Mouse (Mus musculus): ENCODE measurements around the gene Tubb4a. TPM values are rescaled to one million over a fixed set of nuclear protein-coding genes. Genes with fewer than 3 reads are reported as not detected.

Gene Tubb4a
- polyA plus RNA-seq, 1 experiment from 2014 or later = 40.1 TPM

GRCm38 (mm10) chr17:57031661-57032420 is 55.7 kb downstream of the Tubb4a start:
- under 1% methylated on average over 38 of the region's 38 CpGs for WGBS
- H3K9me3 ChIP-seq = no peaks in the 10 kb centered on the region
- H3K36me3 ChIP-seq (replicated peaks) = peaks cover 27% of the 10 kb centered on the region
- H3K4me3 ChIP-seq = peak overlapping the region; percentile 87
- peak overlapping the region; percentile 99 for H3K27ac ChIP-seq
- DNase-seq (ENCODE audit: extremely low spot score, low spot score) = peak; percentile 100
- peaks cover 22% of the 10 kb centered on the region for H3K4me1 ChIP-seq
- H3K27me3 ChIP-seq (ENCODE audit: poor library complexity, severe bottlenecking) = peaks cover 3% of the 10 kb centered on the region; the same call in 1 of the 2 replicates

GRCm38 (mm10) chr17:57030931-57031660 is 56.5 kb downstream of the Tubb4a start, which contains the start of gene Khsrp:
Gene Khsrp (minus strand): TSS chr17:57031522.
- peaks cover 34% of the 10 kb centered on the region for H3K36me3 ChIP-seq (replicated peaks)
- H3K9me3 ChIP-seq = no peaks in the 10 kb centered on the region
- DNase-seq (ENCODE audit: extremely low spot score, low spot score) = peak; percentile 50
- H3K4me3 ChIP-seq = peak within 1 kb of the TSS; percentile 87
- peak within 1 kb of the TSS; percentile 99 for H3K27ac ChIP-seq
- peaks cover 22% of the 10 kb centered on the region for H3K4me1 ChIP-seq
- WGBS = under 1% methylated on average over 89 of the region's 99 CpGs
- no peaks in the 10 kb centered on the region for H3K27me3 ChIP-seq (ENCODE audit: poor library complexity, severe bottlenecking)

Other genes starting within 250 kb of the Tubb4a start
- not detected in 2 replicates for gene Acsbg2, start 213.3 kb downstream of the Tubb4a start, polyA plus RNA-seq (2016; fragmentation: Nextera tagmentation; extraction: Ambion mirVana)
- 0.26 and 0.46 TPM in 2 replicates for gene 1700061G19Rik, start 212.3 kb downstream of the Tubb4a start, polyA plus RNA-seq (2016; fragmentation: Nextera tagmentation; extraction: Ambion mirVana)
- gene Mllt1, start 152.4 kb downstream of the Tubb4a start, polyA plus RNA-seq (2016; fragmentation: Nextera tagmentation; extraction: Ambion mirVana) = 72.7 and 74.6 TPM in 2 replicates
- not detected in 2 replicates for gene Acer1, start 105.7 kb downstream of the Tubb4a start, polyA plus RNA-seq (2016; fragmentation: Nextera tagmentation; extraction: Ambion mirVana)
- gene Clpp, start 97.5 kb downstream of the Tubb4a start, polyA plus RNA-seq (2016; fragmentation: Nextera tagmentation; extraction: Ambion mirVana) = 186 and 188 TPM in 2 replicates
- 37.0 and 38.6 TPM in 2 replicates for gene Alkbh7, start 90.4 kb downstream of the Tubb4a start, polyA plus RNA-seq (2016; fragmentation: Nextera tagmentation; extraction: Ambion mirVana)
- 0.35 and 0.50 TPM in 2 replicates for gene Pspn, start 87.8 kb downstream of the Tubb4a start, polyA plus RNA-seq (2016; fragmentation: Nextera tagmentation; extraction: Ambion mirVana)
- 82.3 and 83.9 TPM in 2 replicates for gene Gtf2f1, start 76.5 kb downstream of the Tubb4a start, polyA plus RNA-seq (2016; fragmentation: Nextera tagmentation; extraction: Ambion mirVana)
- 0.34 and 0.43 TPM in 2 replicates for gene Gm17949, start 76.3 kb downstream of the Tubb4a start, polyA plus RNA-seq (2016; fragmentation: Nextera tagmentation; extraction: Ambion mirVana)
- gene Khsrp, start 56.3 kb downstream of the Tubb4a start, polyA plus RNA-seq (2016; fragmentation: Nextera tagmentation; extraction: Ambion mirVana) = 47.7 and 50.2 TPM in 2 replicates
- gene Slc25a41, start 46.1 kb downstream of the Tubb4a start, polyA plus RNA-seq (2016; fragmentation: Nextera tagmentation; extraction: Ambion mirVana) = not detected in 2 replicates
- 3.6 and 4.0 TPM in 2 replicates for gene Crb3, start 28.7 kb downstream of the Tubb4a start, polyA plus RNA-seq (2016; fragmentation: Nextera tagmentation; extraction: Ambion mirVana)
- 10.0 and 10.6 TPM in 2 replicates for gene Slc25a23, start 27.9 kb downstream of the Tubb4a start, polyA plus RNA-seq (2016; fragmentation: Nextera tagmentation; extraction: Ambion mirVana)
- gene Dennd1c, start 9.3 kb downstream of the Tubb4a start, polyA plus RNA-seq (2016; fragmentation: Nextera tagmentation; extraction: Ambion mirVana) = 2.7 and 4.1 TPM in 2 replicates
- 10.6 and 11.3 TPM in 2 replicates for gene Tnfsf9, start 17.5 kb upstream of the Tubb4a start, polyA plus RNA-seq (2016; fragmentation: Nextera tagmentation; extraction: Ambion mirVana)
- gene Cd70, start 62.0 kb upstream of the Tubb4a start, polyA plus RNA-seq (2016; fragmentation: Nextera tagmentation; extraction: Ambion mirVana) = not detected in 2 replicates
- 0.15 and 0.16 TPM in 2 replicates for gene Tnfsf14, start 106.4 kb upstream of the Tubb4a start, polyA plus RNA-seq (2016; fragmentation: Nextera tagmentation; extraction: Ambion mirVana)
- gene C3, start 140.4 kb upstream of the Tubb4a start, polyA plus RNA-seq (2016; fragmentation: Nextera tagmentation; extraction: Ambion mirVana) = 0.30 TPM in 1 of 2 replicates, not detected in the other
- gene Gpr108, start 160.7 kb upstream of the Tubb4a start, polyA plus RNA-seq (2016; fragmentation: Nextera tagmentation; extraction: Ambion mirVana) = 22.7 and 22.8 TPM in 2 replicates
- 43.8 and 49.9 TPM in 2 replicates for gene Trip10, start 161.7 kb upstream of the Tubb4a start, polyA plus RNA-seq (2016; fragmentation: Nextera tagmentation; extraction: Ambion mirVana)
- gene Vav1, start 191.3 kb upstream of the Tubb4a start, polyA plus RNA-seq (2016; fragmentation: Nextera tagmentation; extraction: Ambion mirVana) = 1.4 and 1.7 TPM in 2 replicates